Mouse (Mus musculus): Measurements from ENCODE around the gene S100a7a. TPM values are rescaled to one million over a fixed set of nuclear protein-coding genes. Genes with fewer than 3 reads are reported as not detected.

S100a7a gene
- 0.13 and 0.36 TPM in 2 replicates for polyA plus RNA-seq (2016; fragmentation: Nextera tagmentation; extraction: Ambion mirVana)

DNA sequence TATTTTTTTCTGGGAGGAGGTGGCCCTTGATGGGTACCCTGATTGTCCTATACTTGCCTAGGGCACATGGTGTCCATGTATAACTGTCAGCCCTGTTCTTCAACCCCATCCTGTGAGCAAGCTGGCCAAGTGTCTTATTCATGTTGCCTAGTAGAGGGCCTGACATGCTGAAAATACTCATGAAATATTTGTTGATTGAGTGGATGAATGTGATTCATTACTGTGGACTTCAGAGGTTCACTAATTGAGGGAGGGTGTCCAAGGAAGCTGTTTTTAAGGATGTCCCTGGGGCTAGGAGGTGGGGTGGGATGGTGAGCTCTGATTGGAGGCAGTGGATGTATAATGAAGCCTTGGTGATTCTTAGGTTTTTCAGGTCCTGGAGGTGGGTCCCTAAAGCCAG lies at the start of gene S100a7a:
Gene S100a7a, plus strand, starts transcription at position 301 of the 400 bp plus-strand sequence.
- H3K9me3 ChIP-seq = no peaks in the 10 kb centered on the region
- ATAC-seq (ENCODE audit: insufficient number of reproducible peaks, insufficient read depth, low FRiP score, low TSS enrichment) = 0 out of 2 replicates have a peak, but pooled peaks have one; percentile 56
- H3K4me2 ChIP-seq (replicated peaks) = no peak within 1 kb of the TSS
- no peak within 1 kb of the TSS for H3K27ac ChIP-seq
- no peaks in the 10 kb centered on the region for H3K36me3 ChIP-seq
- no peak within 1 kb of the TSS for H3K9ac ChIP-seq
- no peaks in the 10 kb centered on the region; the same call in 1 of the 2 replicates for H3K27me3 ChIP-seq
- no peak within 1 kb of the TSS for H3K4me3 ChIP-seq
- H3K4me1 ChIP-seq = no peaks in the 10 kb centered on the region

DNA sequence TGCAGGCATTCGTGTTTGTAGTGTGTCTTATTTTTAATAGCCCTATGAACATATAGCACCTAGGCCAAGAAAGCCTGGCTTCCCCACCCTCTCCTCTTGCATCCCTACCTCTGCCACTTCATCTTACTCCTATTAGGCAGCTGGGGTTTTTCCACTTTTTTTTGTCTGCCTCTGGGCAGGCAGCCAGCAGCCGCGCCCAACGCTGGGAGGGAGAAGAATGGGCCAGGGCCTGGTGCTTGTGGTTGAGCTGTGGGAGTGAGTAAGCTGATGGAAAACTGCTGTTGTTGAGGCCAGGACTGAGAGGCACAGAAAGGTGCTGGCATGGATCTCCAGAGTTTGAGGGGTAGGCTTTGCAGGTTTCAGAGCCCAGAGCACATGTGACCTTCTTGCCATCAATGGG lies 49.4 kb upstream of the S100a7a start:
- peak overlapping the region; percentile 90 for H3K27ac ChIP-seq
- 36% methylated on average over 4 of the region's 4 CpGs for WGBS
- no peaks in the 10 kb centered on the region for H3K9me3 ChIP-seq
- H3K9ac ChIP-seq = no peak overlapping the region
- peak; percentile 64; the same call in 1 of the 2 replicates for ATAC-seq (ENCODE audit: insufficient number of reproducible peaks, insufficient read depth, low FRiP score, low TSS enrichment)
- H3K4me1 ChIP-seq = peaks cover 30% of the 10 kb centered on the region
- H3K4me3 ChIP-seq = no peak overlapping the region
- H3K4me2 ChIP-seq (replicated peaks) = 0 out of 2 replicates have a peak overlapping the region, but pooled peaks have one; percentile 2
- no peaks in the 10 kb centered on the region for H3K27me3 ChIP-seq
- no peaks in the 10 kb centered on the region for H3K36me3 ChIP-seq

DNA sequence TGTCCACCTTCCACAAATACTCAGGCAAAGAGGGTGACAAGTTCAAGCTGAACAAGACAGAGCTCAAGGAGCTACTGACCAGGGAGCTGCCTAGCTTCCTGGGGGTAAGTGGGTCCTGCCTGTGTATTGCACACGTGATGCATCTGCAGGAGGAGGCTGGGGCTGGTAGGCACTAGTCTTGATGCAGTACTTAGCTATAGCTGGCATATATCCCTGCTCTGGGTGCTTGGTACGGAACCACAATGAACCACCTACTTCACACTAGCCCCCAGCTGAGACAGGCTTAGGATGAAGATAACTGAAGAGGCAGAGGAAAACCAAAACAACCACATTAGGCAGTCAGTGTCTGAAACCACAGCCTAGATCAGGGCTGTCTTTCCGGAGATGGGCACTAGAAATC lies 48.8 kb upstream of the S100a7a start:
- ATAC-seq (ENCODE audit: insufficient number of reproducible peaks, insufficient read depth, low FRiP score, low TSS enrichment) = no peak
- Histone ChIP-seq H3K9me3 (no peaks in the 10 kb centered on the region), H3K4me1 (peaks cover 30% of the 10 kb centered on the region), H3K4me3 (no peak overlapping the region), H3K27me3 (no peaks in the 10 kb centered on the region), H3K27ac (peak overlapping the region; percentile 90), H3K9ac (no peak overlapping the region), H3K36me3 (no peaks in the 10 kb centered on the region), H3K4me2 (replicated peaks) (no peak overlapping the region)
- WGBS = 65% methylated on average over 3 of the region's 3 CpGs

DNA sequence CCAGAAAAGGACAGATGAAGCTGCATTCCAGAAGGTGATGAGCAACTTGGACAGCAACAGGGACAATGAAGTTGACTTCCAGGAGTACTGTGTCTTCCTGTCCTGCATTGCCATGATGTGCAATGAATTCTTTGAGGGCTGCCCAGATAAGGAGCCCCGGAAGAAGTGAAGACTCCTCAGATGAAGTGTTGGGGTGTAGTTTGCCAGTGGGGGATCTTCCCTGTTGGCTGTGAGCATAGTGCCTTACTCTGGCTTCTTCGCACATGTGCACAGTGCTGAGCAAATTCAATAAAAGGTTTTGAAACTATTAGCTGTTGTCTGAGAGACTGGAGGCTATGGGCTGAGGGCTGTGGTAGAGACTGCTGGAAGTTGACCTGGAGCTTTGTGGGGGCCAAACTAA lies 48.1 kb upstream of the S100a7a start:
- Histone ChIP-seq H3K4me1 (peaks cover 33% of the 10 kb centered on the region), H3K4me3 (no peak overlapping the region), H3K36me3 (no peaks in the 10 kb centered on the region), H3K4me2 (replicated peaks) (no peak overlapping the region), H3K9me3 (no peaks in the 10 kb centered on the region), H3K27ac (peak overlapping the region; percentile 90), H3K27me3 (no peaks in the 10 kb centered on the region), H3K9ac (no peak overlapping the region)
- 59% methylated on average over 2 of the region's 2 CpGs for WGBS
- ATAC-seq (ENCODE audit: insufficient number of reproducible peaks, insufficient read depth, low FRiP score, low TSS enrichment) = no peak

DNA sequence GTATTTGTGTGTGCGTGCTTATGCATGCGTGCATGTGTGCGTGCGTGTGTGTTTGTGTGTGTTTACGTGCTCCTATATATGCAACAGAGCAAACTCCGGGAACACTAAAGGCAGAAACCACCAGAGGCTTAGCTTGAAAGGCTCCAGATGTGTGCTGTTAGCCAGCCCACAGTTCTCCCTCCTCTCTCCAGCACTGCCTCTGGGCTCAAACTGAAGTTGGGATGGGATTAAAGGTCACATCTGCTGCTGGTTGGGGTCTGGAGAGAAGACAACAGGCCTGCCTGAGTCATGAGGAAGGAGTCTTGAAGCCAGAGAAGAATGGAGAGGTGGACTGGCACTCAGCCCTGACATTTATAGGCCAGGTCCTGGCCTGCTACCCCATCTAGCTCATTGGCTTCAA lies 47.6 kb upstream of the S100a7a start:
- no peak overlapping the region for H3K4me2 ChIP-seq (replicated peaks)
- H3K27ac ChIP-seq = peak overlapping the region; percentile 90
- H3K9me3 ChIP-seq = no peaks in the 10 kb centered on the region
- ATAC-seq (ENCODE audit: insufficient number of reproducible peaks, insufficient read depth, low FRiP score, low TSS enrichment) = peak; percentile 42; the same call in 1 of the 2 replicates
- no peaks in the 10 kb centered on the region for H3K27me3 ChIP-seq
- H3K36me3 ChIP-seq = no peaks in the 10 kb centered on the region
- 47% methylated on average over 6 of the region's 6 CpGs for WGBS
- H3K9ac ChIP-seq = no peak overlapping the region
- no peak overlapping the region for H3K4me3 ChIP-seq
- peaks cover 35% of the 10 kb centered on the region for H3K4me1 ChIP-seq

DNA sequence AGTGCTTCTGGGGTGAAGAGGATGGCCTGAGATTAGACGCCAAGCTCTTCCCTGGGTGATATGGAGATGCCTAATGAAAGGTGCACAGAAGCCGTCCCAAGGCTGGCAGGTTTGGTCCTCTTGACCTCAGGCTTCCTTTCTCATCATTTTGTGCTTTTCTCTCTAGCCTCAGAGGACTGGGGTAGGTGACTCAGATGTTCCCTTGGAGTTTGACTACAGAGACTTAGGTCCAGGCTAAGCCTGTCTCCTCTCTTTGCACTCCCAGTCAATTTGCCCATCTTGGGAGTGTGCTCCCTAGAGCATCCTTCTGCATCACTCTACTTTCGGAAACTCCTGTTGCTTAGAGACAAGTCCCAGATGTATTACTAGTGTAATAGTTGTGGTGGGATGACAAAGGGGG lies 46.5 kb upstream of the S100a7a start:
- H3K4me2 ChIP-seq (replicated peaks) = no peak overlapping the region
- no peak overlapping the region for H3K9ac ChIP-seq
- H3K36me3 ChIP-seq = no peaks in the 10 kb centered on the region
- H3K27ac ChIP-seq = no peak overlapping the region
- no peak for ATAC-seq (ENCODE audit: insufficient number of reproducible peaks, insufficient read depth, low FRiP score, low TSS enrichment)
- no peaks in the 10 kb centered on the region for H3K27me3 ChIP-seq
- 83% methylated on average over 3 of the region's 3 CpGs for WGBS
- H3K4me1 ChIP-seq = peaks cover 35% of the 10 kb centered on the region
- no peaks in the 10 kb centered on the region for H3K9me3 ChIP-seq
- no peak overlapping the region for H3K4me3 ChIP-seq

DNA sequence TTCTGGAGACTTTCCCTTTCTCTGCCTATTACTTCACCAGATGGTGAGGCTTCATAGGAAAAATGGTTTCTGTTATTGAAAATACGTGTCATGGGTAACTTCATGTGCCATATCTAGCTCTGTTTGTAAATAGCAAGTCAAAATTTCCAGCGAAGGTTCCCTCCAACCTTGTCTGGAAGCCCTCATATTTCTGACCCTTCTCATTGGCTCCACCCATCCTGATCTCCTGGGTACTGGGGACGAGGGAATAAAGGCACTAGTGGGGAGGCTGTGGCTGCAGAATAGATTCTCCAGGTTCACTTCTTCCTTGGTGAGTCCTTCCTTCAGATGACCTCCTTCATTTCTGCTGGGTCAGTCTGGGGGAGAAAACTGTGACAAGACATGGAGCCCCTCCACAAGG lies 45.6 kb upstream of the S100a7a start, which contains the start of gene S100a5:
Gene S100a5, plus strand, starts transcription at position 301 of the 400 bp plus-strand sequence.
- no peak for ATAC-seq (ENCODE audit: insufficient number of reproducible peaks, insufficient read depth, low FRiP score, low TSS enrichment)
- H3K27me3 ChIP-seq = 0 out of 2 replicates have a peak, but pooled peaks cover 2% of the 10 kb centered on the region
- 63% methylated on average over 3 of the region's 3 CpGs for WGBS
- H3K4me1 ChIP-seq = peaks cover 40% of the 10 kb centered on the region
- H3K36me3 ChIP-seq = no peaks in the 10 kb centered on the region
- H3K27ac ChIP-seq = no peak within 1 kb of the TSS
- no peaks in the 10 kb centered on the region for H3K9me3 ChIP-seq
- H3K4me3 ChIP-seq = no peak within 1 kb of the TSS
- no peak within 1 kb of the TSS for H3K4me2 ChIP-seq (replicated peaks)
- H3K9ac ChIP-seq = no peak within 1 kb of the TSS

DNA sequence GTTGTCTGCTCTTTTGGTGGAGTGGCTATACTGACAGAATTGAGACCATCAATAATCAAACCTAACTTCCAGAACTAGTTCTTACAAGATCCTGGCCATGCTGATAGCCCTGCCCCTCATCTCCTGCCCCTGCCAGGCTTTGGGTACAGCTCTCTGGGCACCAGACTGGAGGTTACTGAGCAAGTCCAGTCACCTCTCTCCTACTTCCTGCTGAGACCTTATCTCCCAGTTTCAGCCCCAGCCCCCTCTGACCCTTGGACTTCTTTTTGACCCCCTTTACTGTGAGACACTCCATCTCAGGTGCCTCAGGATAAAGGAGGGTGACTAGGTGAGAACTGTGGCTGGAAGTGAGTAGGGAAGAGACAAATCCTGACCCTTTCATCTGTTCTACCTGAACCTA lies 44.7 kb upstream of the S100a7a start:
- Histone ChIP-seq H3K27ac (no peak overlapping the region), H3K4me2 (replicated peaks) (no peak overlapping the region), H3K9ac (no peak overlapping the region), H3K27me3 (peaks cover 2% of the 10 kb centered on the region; the same call in 1 of the 2 replicates), H3K36me3 (no peaks in the 10 kb centered on the region), H3K4me1 (peaks cover 41% of the 10 kb centered on the region), H3K9me3 (no peaks in the 10 kb centered on the region), H3K4me3 (no peak overlapping the region)
- ATAC-seq (ENCODE audit: insufficient number of reproducible peaks, insufficient read depth, low FRiP score, low TSS enrichment) = no peak

DNA sequence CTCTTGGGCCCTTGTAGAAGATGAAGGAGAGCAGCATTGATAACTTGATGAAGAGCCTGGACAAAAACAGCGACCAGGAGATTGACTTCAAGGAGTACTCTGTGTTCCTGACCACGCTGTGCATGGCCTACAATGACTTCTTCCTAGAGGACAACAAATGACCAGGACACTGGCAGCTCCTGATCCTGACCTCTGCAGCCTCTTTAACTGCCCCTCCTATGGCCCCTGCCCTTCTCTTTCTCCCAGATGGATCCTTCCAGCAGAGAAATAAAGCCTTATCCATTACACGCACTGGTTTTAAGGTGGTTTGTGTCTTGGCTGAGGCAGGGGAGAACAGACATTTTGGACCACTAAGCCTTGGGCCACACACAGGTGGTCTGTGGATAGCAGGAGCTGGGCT lies 42.3 kb upstream of the S100a7a start:
- no peak for ATAC-seq (ENCODE audit: insufficient number of reproducible peaks, insufficient read depth, low FRiP score, low TSS enrichment)
- Histone ChIP-seq H3K4me2 (replicated peaks) (no peak overlapping the region), H3K9ac (no peak overlapping the region), H3K27me3 (peaks cover 2% of the 10 kb centered on the region; the same call in 1 of the 2 replicates), H3K27ac (no peak overlapping the region), H3K4me3 (no peak overlapping the region), H3K36me3 (no peaks in the 10 kb centered on the region), H3K4me1 (peaks cover 23% of the 10 kb centered on the region; the same call in 1 of the 2 replicates), H3K9me3 (no peaks in the 10 kb centered on the region)
- WGBS = 92% methylated on average over 3 of the region's 3 CpGs

DNA sequence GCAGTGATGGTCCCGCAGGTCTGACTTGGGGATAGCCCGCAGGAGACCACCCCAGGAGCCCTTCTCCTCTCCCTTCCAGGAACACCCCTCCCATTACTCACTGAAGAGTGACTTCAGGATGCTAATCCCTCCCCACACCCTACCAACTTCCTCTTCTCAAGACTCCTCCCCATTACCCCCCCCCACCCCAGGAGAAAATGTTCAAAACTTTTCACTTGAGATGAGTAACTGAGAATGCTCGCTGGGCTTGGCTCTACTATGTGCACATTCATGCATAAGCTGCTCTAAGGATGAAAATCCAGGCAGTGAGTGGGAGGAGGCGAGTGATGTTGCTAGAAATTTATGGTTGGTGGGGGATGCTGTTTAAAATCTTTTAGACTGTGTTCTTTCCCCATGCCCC lies 41.8 kb upstream of the S100a7a start:
- no peak overlapping the region for H3K27ac ChIP-seq
- H3K36me3 ChIP-seq = no peaks in the 10 kb centered on the region
- H3K4me1 ChIP-seq = peaks cover 23% of the 10 kb centered on the region; the same call in 1 of the 2 replicates
- WGBS = 72% methylated on average over 4 of the region's 4 CpGs
- H3K9ac ChIP-seq = no peak overlapping the region
- no peaks in the 10 kb centered on the region for H3K9me3 ChIP-seq
- no peak overlapping the region for H3K4me2 ChIP-seq (replicated peaks)
- no peak for ATAC-seq (ENCODE audit: insufficient number of reproducible peaks, insufficient read depth, low FRiP score, low TSS enrichment)
- peaks cover 2% of the 10 kb centered on the region; the same call in 1 of the 2 replicates for H3K27me3 ChIP-seq
- no peak overlapping the region for H3K4me3 ChIP-seq

DNA sequence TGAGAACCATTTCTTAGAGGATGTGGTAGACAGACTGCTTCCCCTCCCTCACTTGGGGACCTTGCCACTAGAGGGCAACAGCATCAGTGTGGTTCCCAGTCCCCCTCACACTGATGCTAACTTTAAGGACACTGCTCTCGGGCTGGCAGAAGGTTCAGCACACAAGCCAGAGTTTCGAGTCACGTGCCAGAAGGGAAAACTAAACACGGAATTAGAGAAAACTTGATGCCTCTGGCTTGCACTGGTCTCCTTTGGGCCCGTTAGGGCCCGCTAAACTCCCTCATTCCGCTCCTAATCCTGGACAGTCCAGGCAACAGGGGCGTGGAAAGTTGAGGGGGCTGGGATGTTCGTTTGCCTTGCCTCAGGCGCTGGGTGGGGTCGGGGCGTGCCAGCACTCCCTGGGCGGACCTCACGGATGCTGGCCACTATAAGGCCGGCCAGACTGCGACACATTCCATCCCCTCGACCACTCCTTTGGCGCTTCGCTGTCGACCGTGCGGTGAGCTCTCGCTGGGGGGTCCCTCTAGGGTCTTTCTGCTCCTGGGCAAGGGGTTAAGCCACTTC lies 41.0 kb upstream of the S100a7a start, which contains the start of gene S100a6:
Gene S100a6, plus strand, starts transcription at position 155 of the 564 bp plus-strand sequence.
- peak within 1 kb of the TSS; percentile 31 for H3K4me3 ChIP-seq
- under 1% methylated on average over 23 of the region's 23 CpGs for WGBS
- H3K9me3 ChIP-seq = no peaks in the 10 kb centered on the region
- peak; percentile 49; the same call in 1 of the 2 replicates for ATAC-seq (ENCODE audit: insufficient number of reproducible peaks, insufficient read depth, low FRiP score, low TSS enrichment)
- no peaks in the 10 kb centered on the region for H3K36me3 ChIP-seq
- H3K9ac ChIP-seq = peak within 1 kb of the TSS; percentile 31
- peaks cover 23% of the 10 kb centered on the region; the same call in 1 of the 2 replicates for H3K4me1 ChIP-seq
- H3K27ac ChIP-seq = no peak within 1 kb of the TSS
- peak within 1 kb of the TSS; percentile 60 for H3K4me2 ChIP-seq (replicated peaks)
- H3K27me3 ChIP-seq = peaks cover 2% of the 10 kb centered on the region; the same call in 1 of the 2 replicates

DNA sequence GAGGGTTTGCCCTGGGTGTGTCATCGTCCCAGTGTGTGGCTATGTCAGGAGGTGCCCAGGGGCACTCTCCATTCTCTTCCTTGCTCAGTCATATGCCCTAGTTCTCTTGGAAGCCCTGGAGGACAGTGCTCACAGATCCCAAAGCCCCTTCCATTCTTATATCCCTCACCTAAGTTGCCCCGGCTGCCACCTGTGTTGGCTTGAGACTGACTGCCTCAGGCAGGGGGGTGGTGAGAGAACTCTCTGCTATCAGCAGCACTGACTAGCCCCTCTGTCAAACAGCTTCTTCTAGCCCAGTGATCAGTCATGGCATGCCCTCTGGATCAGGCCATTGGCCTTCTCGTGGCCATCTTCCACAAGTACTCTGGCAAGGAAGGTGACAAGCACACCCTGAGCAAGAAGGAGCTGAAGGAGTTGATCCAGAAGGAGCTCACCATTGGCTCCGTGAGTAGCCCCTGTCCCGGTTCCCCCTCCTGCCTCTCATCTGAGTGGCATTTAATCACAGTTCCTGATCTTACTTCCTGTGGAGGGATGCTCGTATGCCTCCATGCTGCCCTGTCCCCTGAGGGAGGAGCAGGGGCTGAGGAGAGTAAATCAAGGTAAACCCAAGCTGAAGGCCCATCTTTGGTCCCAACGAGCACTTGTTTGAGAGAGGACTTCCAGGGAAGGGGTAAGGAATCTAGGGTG lies 40.2 kb upstream of the S100a7a start:
- no peak overlapping the region for H3K27ac ChIP-seq
- no peak overlapping the region for H3K9ac ChIP-seq
- H3K4me1 ChIP-seq = peaks cover 23% of the 10 kb centered on the region; the same call in 1 of the 2 replicates
- H3K4me3 ChIP-seq = 0 out of 2 replicates have a peak overlapping the region, but pooled peaks have one; percentile 31
- no peak for ATAC-seq (ENCODE audit: insufficient number of reproducible peaks, insufficient read depth, low FRiP score, low TSS enrichment)
- peaks cover 2% of the 10 kb centered on the region; the same call in 1 of the 2 replicates for H3K27me3 ChIP-seq
- H3K9me3 ChIP-seq = no peaks in the 10 kb centered on the region
- WGBS = 50% methylated on average over 7 of the region's 7 CpGs
- no peaks in the 10 kb centered on the region for H3K36me3 ChIP-seq
- peak overlapping the region; percentile 60 for H3K4me2 ChIP-seq (replicated peaks)

Measured in embryonic facial prominence, embryonic 12.5 days (tissue).